Mouse (Mus musculus) forebrain, embryonic 13.5 days (tissue): ENCODE data around the gene Rarres2. TPM values are rescaled to one million over a fixed set of nuclear protein-coding genes. Genes with fewer than 3 reads are reported as not detected.

Source experiments
- ATAC-seq: fragments of 200-750 bp; cut with Nextera tagmentation; 2 replicates; pipeline ENCODE4 v1.8.0; 2017
- H3K27ac ChIP-seq: fragments of 300-500 bp; sonication (generic); 2 replicates; pipeline ENCODE4 v1.5.1; 2015; ENCODE audit warnings: inconsistent platforms, mild to moderate bottlenecking, moderate library complexity
- H3K27me3 ChIP-seq: fragments of 300-500 bp; sonication (generic); 2 replicates; pipeline ENCODE4 v1.6.1; 2015; ENCODE audit warnings: mild to moderate bottlenecking, inconsistent platforms
- H3K36me3 ChIP-seq: fragments of 300-500 bp; sonication (generic); 2 replicates; pipeline ENCODE4 v1.6.1; 2015; ENCODE audit warnings: mild to moderate bottlenecking, inconsistent platforms; ENCODE audit not compliant: poor library complexity, severe bottlenecking
- H3K4me1 ChIP-seq: fragments of 300-500 bp; sonication (generic); 2 replicates; pipeline ENCODE4 v1.6.1; 2015; ENCODE audit warnings: inconsistent platforms
- H3K4me2 ChIP-seq: fragments of 300-500 bp; sonication (generic); 2 replicates; pipeline ENCODE4 v1.6.1; 2015; ENCODE audit warnings: inconsistent platforms, mild to moderate bottlenecking, moderate library complexity
- H3K4me3 ChIP-seq: fragments of 300-500 bp; sonication (generic); 2 replicates; pipeline ENCODE4 v1.5.1; 2015; ENCODE audit warnings: mild to moderate bottlenecking, inconsistent platforms
- H3K9ac ChIP-seq: fragments of 300-500 bp; sonication (generic); 2 replicates; pipeline ENCODE4 v1.6.1; 2015; ENCODE audit warnings: mild to moderate bottlenecking, inconsistent platforms
- H3K9me3 ChIP-seq: fragments of 300-500 bp; sonication (generic); replicated peaks from 2 replicates; pipeline ENCODE4 v1.6.1; 2016; ENCODE audit warnings: inconsistent platforms
- WGBS: fragments of 180-500 bp; shearing (Covaris S2); methylation state at CpG from one replicate; pipeline ENCODE4 v1.1.7; 2015; 5-methylcytosine and 5-hydroxymethylcytosine counted together
- polyA plus RNA-seq: library from polyadenylated mRNA; unstranded; fragments of >200 nt; fragmentation: Nextera tagmentation; extraction: Ambion mirVana; gene quantifications from 2 replicates; pipeline ENCODE4 v1.2.1, GENCODE M21; 2015

Rarres2 gene
- polyA plus RNA-seq, 1 experiment from 2014 or later: 2.5 TPM

- Histone ChIP-seq H3K36me3 (no peaks in the 10 kb centered on the region), H3K27me3 (no peaks in the 10 kb centered on the region), H3K9ac (no peak overlapping the region), H3K4me2 (no peak overlapping the region), H3K4me1 (no peaks in the 10 kb centered on the region), H3K4me3 (no peak overlapping the region), H3K9me3 (no peaks in the 10 kb centered on the region), H3K27ac (no peak overlapping the region)
- ATAC-seq: no peak
- 78% methylated on average over 3 of the region's 3 CpGs for WGBS
Observed at GRCm38 (mm10) chr6:48573981-48574380, 1.4 kb upstream of the Rarres2 start.

- Histone ChIP-seq H3K9me3 (no peaks in the 10 kb centered on the region), H3K9ac (no peak overlapping the region), H3K36me3 (peaks cover 6% of the 10 kb centered on the region; the same call in 1 of the 2 replicates), H3K27ac (no peak overlapping the region), H3K4me2 (no peak overlapping the region), H3K4me1 (peaks cover under 1% of the 10 kb centered on the region; the same call in 1 of the 2 replicates), H3K27me3 (no peaks in the 10 kb centered on the region), H3K4me3 (no peak overlapping the region)
- 75% methylated on average over 10 of the region's 10 CpGs for WGBS
- ATAC-seq: no peak
Observed at GRCm38 (mm10) chr6:48573280-48573679, 691 bp upstream of the Rarres2 start.

- no peak for ATAC-seq
- H3K9ac ChIP-seq: no peak overlapping the region
- no peak overlapping the region for H3K4me2 ChIP-seq
- no peaks in the 10 kb centered on the region for H3K9me3 ChIP-seq
- H3K27ac ChIP-seq: no peak overlapping the region
- no peak overlapping the region for H3K4me3 ChIP-seq
- peaks cover 4% of the 10 kb centered on the region for H3K4me1 ChIP-seq
- H3K27me3 ChIP-seq: no peaks in the 10 kb centered on the region
- WGBS: 93% methylated on average over 5 of the region's 5 CpGs
- peaks cover 7% of the 10 kb centered on the region for H3K36me3 ChIP-seq
Observed at GRCm38 (mm10) chr6:48572014-48572413, 575 bp downstream of the Rarres2 start.

- Histone ChIP-seq H3K9me3 (no peaks in the 10 kb centered on the region), H3K36me3 (peaks cover 23% of the 10 kb centered on the region), H3K27me3 (no peaks in the 10 kb centered on the region), H3K9ac (no peak overlapping the region), H3K4me3 (no peak overlapping the region), H3K27ac (no peak overlapping the region), H3K4me2 (no peak overlapping the region), H3K4me1 (peaks cover 11% of the 10 kb centered on the region)
- no peak for ATAC-seq
- WGBS: 88% methylated on average over 8 of the region's 8 CpGs
Observed at GRCm38 (mm10) chr6:48569065-48569807, 3.4 kb downstream of the Rarres2 start.

- no peak overlapping the region; the same call in 1 of the 2 replicates for H3K9ac ChIP-seq
- peak; percentile 50 for ATAC-seq
- H3K4me2 ChIP-seq: no peak overlapping the region
- H3K27ac ChIP-seq: no peak overlapping the region
- no peak overlapping the region for H3K4me3 ChIP-seq
- no peaks in the 10 kb centered on the region for H3K27me3 ChIP-seq
- no peaks in the 10 kb centered on the region for H3K9me3 ChIP-seq
- H3K36me3 ChIP-seq: peaks cover 31% of the 10 kb centered on the region
- WGBS: 85% methylated on average over 21 of the region's 21 CpGs
- H3K4me1 ChIP-seq: peaks cover 11% of the 10 kb centered on the region
Observed at GRCm38 (mm10) chr6:48568036-48568984, 4.3 kb downstream of the Rarres2 start.

- Histone ChIP-seq H3K9ac (no peak overlapping the region), H3K36me3 (peaks cover 34% of the 10 kb centered on the region), H3K27ac (no peak overlapping the region), H3K4me2 (no peak overlapping the region), H3K27me3 (no peaks in the 10 kb centered on the region), H3K4me3 (no peak overlapping the region), H3K9me3 (no peaks in the 10 kb centered on the region), H3K4me1 (peaks cover 11% of the 10 kb centered on the region)
- no peak for ATAC-seq
- WGBS: 45% methylated on average over 5 of the region's 5 CpGs
Observed at GRCm38 (mm10) chr6:48566312-48566711, 6.3 kb downstream of the Rarres2 start.

GRCm38 (mm10) chr6:48565693-48566310 is 6.8 kb downstream of the Rarres2 start:
- ATAC-seq: no peak
- no peak overlapping the region for H3K9ac ChIP-seq
- no peaks in the 10 kb centered on the region for H3K9me3 ChIP-seq
- peaks cover 11% of the 10 kb centered on the region for H3K4me1 ChIP-seq
- H3K27ac ChIP-seq: no peak overlapping the region
- peaks cover 37% of the 10 kb centered on the region for H3K36me3 ChIP-seq
- no peak overlapping the region for H3K4me3 ChIP-seq
- WGBS: 95% methylated on average over 4 of the region's 4 CpGs
- H3K4me2 ChIP-seq: no peak overlapping the region
- no peaks in the 10 kb centered on the region for H3K27me3 ChIP-seq

- H3K27me3 ChIP-seq: no peaks in the 10 kb centered on the region
- peaks cover 16% of the 10 kb centered on the region; the same call in 1 of the 2 replicates for H3K36me3 ChIP-seq
- no peaks in the 10 kb centered on the region for H3K9me3 ChIP-seq
- H3K4me3 ChIP-seq: peak overlapping the region; percentile 47; the same call in 1 of the 2 replicates
- H3K4me1 ChIP-seq: peaks cover 20% of the 10 kb centered on the region
- 86% methylated on average over 3 of the region's 3 CpGs for WGBS
- no peak for ATAC-seq
- peak overlapping the region; percentile 98; the same call in 1 of the 2 replicates for H3K27ac ChIP-seq
- no peak overlapping the region for H3K9ac ChIP-seq
- peak overlapping the region; percentile 73; the same call in 1 of the 2 replicates for H3K4me2 ChIP-seq
Observed at GRCm38 (mm10) chr6:48555956-48556355, 16.6 kb downstream of the Rarres2 start.

- Histone ChIP-seq H3K9me3 (no peaks in the 10 kb centered on the region), H3K36me3 (peaks cover 16% of the 10 kb centered on the region; the same call in 1 of the 2 replicates), H3K9ac (peak overlapping the region; percentile 81), H3K27me3 (no peaks in the 10 kb centered on the region), H3K4me1 (peaks cover 20% of the 10 kb centered on the region), H3K27ac (peak overlapping the region; percentile 98), H3K4me3 (peak overlapping the region; percentile 47), H3K4me2 (peak overlapping the region; percentile 73)
- WGBS: 25% methylated on average over 14 of the region's 14 CpGs
- ATAC-seq: peak; percentile 86
Observed at GRCm38 (mm10) chr6:48555104-48555890, 17.3 kb downstream of the Rarres2 start.

GRCm38 (mm10) chr6:48554280-48555103 is 18.1 kb downstream of the Rarres2 start, which contains the start of gene Lrrc61:
Gene Lrrc61, plus strand, starts transcription at chr6:48554796.
- ATAC-seq: peak; percentile 94
- Histone ChIP-seq H3K9me3 (no peaks in the 10 kb centered on the region), H3K4me1 (peaks cover 20% of the 10 kb centered on the region), H3K27ac (peak within 1 kb of the TSS; percentile 98), H3K9ac (peak within 1 kb of the TSS; percentile 81), H3K4me2 (peak within 1 kb of the TSS; percentile 73), H3K36me3 (peaks cover 16% of the 10 kb centered on the region; the same call in 1 of the 2 replicates), H3K4me3 (peak within 1 kb of the TSS; percentile 47), H3K27me3 (no peaks in the 10 kb centered on the region)
- WGBS: under 1% methylated on average over 39 of the region's 39 CpGs
